Mouse (Mus musculus) heart, embryonic 16.5 days (tissue): ENCODE measurements at regions not wholly inside any gene's neighbourhood (a gene's known extent, or its start where the extent isn't known, plus 50 kb on each side); places are given as distances from the start of the nearest gene placed in this dataset.

Experiments
- ATAC-seq: fragments of 200-750 bp; cut with Nextera tagmentation; replicated peaks from 2 replicates; pipeline ENCODE4 v1.8.0; 2017; ENCODE audit warnings: moderate number of reproducible peaks; ENCODE audit not compliant: insufficient read depth, low FRiP score; ENCODE audit errors: extremely low read depth
- H3K27ac ChIP-seq: fragments of 300-500 bp; sonication (generic); 2 replicates; pipeline ENCODE4 v1.5.1; 2014; ENCODE audit warnings: mild to moderate bottlenecking, low read length, control low read depth, moderate library complexity
- H3K27me3 ChIP-seq: fragments of 300-500 bp; sonication (generic); 2 replicates; pipeline ENCODE4 v1.6.1; 2014; ENCODE audit warnings: low read length, mixed read lengths; ENCODE audit not compliant: control insufficient read depth, insufficient read depth
- H3K36me3 ChIP-seq: fragments of 300-500 bp; sonication (generic); 2 replicates; pipeline ENCODE4 v1.6.1; 2014; ENCODE audit not compliant: control insufficient read depth, insufficient read depth
- H3K4me1 ChIP-seq: fragments of 300-500 bp; sonication (generic); 2 replicates; pipeline ENCODE4 v1.6.1; 2014; ENCODE audit warnings: low read length, mixed read lengths; ENCODE audit not compliant: control insufficient read depth, insufficient read depth
- H3K4me2 ChIP-seq: fragments of 300-500 bp; sonication (generic); 2 replicates; pipeline ENCODE4 v1.6.1; 2014; ENCODE audit warnings: low read depth, mild to moderate bottlenecking, control low read depth, low read length
- H3K4me3 ChIP-seq: fragments of 300-500 bp; sonication (generic); 2 replicates; pipeline ENCODE4 v1.5.1; 2014; ENCODE audit warnings: mild to moderate bottlenecking, control low read depth, low read length
- H3K9ac ChIP-seq: fragments of 300-500 bp; sonication (generic); 2 replicates; pipeline ENCODE4 v1.6.1; 2014; ENCODE audit warnings: low read length, control low read depth
- H3K9me3 ChIP-seq: fragments of 300-500 bp; sonication (generic); replicated peaks from 2 replicates; pipeline ENCODE4 v1.6.1; 2016; ENCODE audit warnings: low read length; ENCODE audit not compliant: control insufficient read depth
- WGBS: fragments of 180-500 bp; shearing (Covaris S2); extraction: QIAGEN DNeasy Blood & Tissue Kit; methylation state at CpG from one replicate; pipeline ENCODE4 v1.1.7; 2014; 5-methylcytosine and 5-hydroxymethylcytosine counted together

GRCm38 (mm10) chr11:63507387-63507786 is 378.6 kb downstream of the Pmp22 start:
- Histone ChIP-seq H3K4me3 (no peak overlapping the region), H3K4me1 (no peaks in the 10 kb centered on the region), H3K27me3 (no peaks in the 10 kb centered on the region), H3K9ac (no peak overlapping the region), H3K27ac (no peak overlapping the region), H3K36me3 (no peaks in the 10 kb centered on the region), H3K4me2 (no peak overlapping the region), H3K9me3 (no peaks in the 10 kb centered on the region)
- 86% methylated on average over 8 of the region's 8 CpGs for WGBS
- no peak for ATAC-seq

GRCm38 (mm10) chr11:63508727-63509126 is 379.9 kb downstream of the Pmp22 start:
- no peaks in the 10 kb centered on the region for H3K27me3 ChIP-seq
- H3K4me3 ChIP-seq = no peak overlapping the region
- no peaks in the 10 kb centered on the region for H3K4me1 ChIP-seq
- 88% methylated on average over 2 of the region's 2 CpGs for WGBS
- no peak overlapping the region for H3K4me2 ChIP-seq
- ATAC-seq = no peak
- H3K36me3 ChIP-seq = no peaks in the 10 kb centered on the region
- no peak overlapping the region for H3K27ac ChIP-seq
- H3K9me3 ChIP-seq = no peaks in the 10 kb centered on the region; the same call in 1 of the 2 replicates
- no peak overlapping the region for H3K9ac ChIP-seq

GRCm38 (mm10) chr11:63510611-63511010 is 381.8 kb downstream of the Pmp22 start:
- no peak overlapping the region for H3K9ac ChIP-seq
- H3K27me3 ChIP-seq = no peaks in the 10 kb centered on the region
- no peak overlapping the region for H3K27ac ChIP-seq
- no peaks in the 10 kb centered on the region for H3K36me3 ChIP-seq
- no peak for ATAC-seq
- H3K4me3 ChIP-seq = no peak overlapping the region
- WGBS = 82% methylated on average over 7 of the region's 7 CpGs
- H3K9me3 ChIP-seq = no peaks in the 10 kb centered on the region; the same call in 1 of the 2 replicates
- no peaks in the 10 kb centered on the region for H3K4me1 ChIP-seq
- H3K4me2 ChIP-seq = no peak overlapping the region

DNA sequence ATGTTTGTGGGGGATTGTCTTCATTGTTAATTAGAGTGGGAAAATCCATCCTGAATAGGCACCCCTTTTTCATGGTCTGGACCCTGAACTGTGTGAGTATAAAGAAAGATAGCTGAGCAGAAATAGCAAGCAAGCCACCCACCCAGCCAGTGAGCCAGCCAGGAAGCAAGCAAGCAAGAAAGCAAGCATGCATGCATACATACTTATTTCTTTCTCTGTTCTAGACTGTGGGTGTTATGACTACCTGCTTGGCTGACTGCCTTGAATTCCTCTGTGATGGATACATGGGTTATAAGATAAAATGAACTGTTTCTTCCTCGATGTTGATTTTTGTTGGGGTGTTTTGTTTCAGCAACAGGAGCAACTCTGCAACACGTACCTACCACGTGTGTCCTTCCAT is 385.8 kb downstream of the Pmp22 start:
- Histone ChIP-seq H3K9ac (no peak overlapping the region), H3K27ac (no peak overlapping the region), H3K4me2 (no peak overlapping the region), H3K9me3 (no peaks in the 10 kb centered on the region; the same call in 1 of the 2 replicates), H3K4me1 (peaks cover 3% of the 10 kb centered on the region; the same call in 1 of the 2 replicates), H3K27me3 (no peaks in the 10 kb centered on the region), H3K4me3 (no peak overlapping the region), H3K36me3 (no peaks in the 10 kb centered on the region)
- ATAC-seq = no peak
- 82% methylated on average over 3 of the region's 3 CpGs for WGBS

- H3K9me3 ChIP-seq = no peaks in the 10 kb centered on the region
- no peak overlapping the region for H3K9ac ChIP-seq
- no peak overlapping the region for H3K4me3 ChIP-seq
- H3K27ac ChIP-seq = peak overlapping the region; percentile 10
- no peaks in the 10 kb centered on the region for H3K36me3 ChIP-seq
- peak; percentile 73 for ATAC-seq
- H3K27me3 ChIP-seq = no peaks in the 10 kb centered on the region
- no peak overlapping the region for H3K4me2 ChIP-seq
- peaks cover 3% of the 10 kb centered on the region; the same call in 1 of the 2 replicates for H3K4me1 ChIP-seq
- WGBS = 25% methylated on average over 6 of the region's 6 CpGs
Measured at GRCm38 (mm10) chr11:63518847-63519246, 390.1 kb downstream of the Pmp22 start.

- H3K9ac ChIP-seq = no peak overlapping the region
- ATAC-seq = no peak
- 58% methylated on average over 7 of the region's 7 CpGs for whole genome bisulfite sequencing
Measured at GRCm38 (mm10) chr11:63524254-63524653, 395.5 kb downstream of the Pmp22 start.

DNA sequence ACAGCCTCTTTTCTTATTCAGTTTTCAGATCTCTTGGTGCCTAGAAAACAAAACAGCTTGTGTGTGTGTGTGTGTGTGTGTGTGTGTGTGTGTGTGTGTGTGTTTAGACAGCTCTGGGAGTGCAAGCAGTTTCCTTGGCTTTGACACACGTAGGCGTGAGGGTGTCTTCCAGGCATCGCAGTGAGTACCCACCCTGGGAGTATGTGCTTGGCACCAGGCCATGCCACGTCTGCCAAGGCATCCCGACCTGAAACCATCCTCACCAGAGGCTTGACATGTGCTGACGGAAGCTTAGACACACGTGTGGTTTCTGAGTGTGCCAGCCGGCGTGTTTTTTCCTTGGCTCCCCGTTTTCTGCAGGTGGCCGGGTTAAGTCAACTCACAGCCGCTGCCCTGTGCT is 396.6 kb downstream of the Pmp22 start:
- Histone ChIP-seq H3K9me3 (no peaks in the 10 kb centered on the region), H3K4me2 (no peak overlapping the region), H3K27me3 (no peaks in the 10 kb centered on the region), H3K4me1 (no peaks in the 10 kb centered on the region), H3K4me3 (no peak overlapping the region), H3K36me3 (no peaks in the 10 kb centered on the region), H3K27ac (no peak overlapping the region), H3K9ac (no peak overlapping the region)
- ATAC-seq = no peak
- 59% methylated on average over 12 of the region's 12 CpGs for WGBS

More at GRCm38 (mm10) chr11:63524254-63524653, 395.5 kb downstream of the Pmp22 start:
- Histone ChIP-seq H3K4me3 (no peak overlapping the region), H3K36me3 (no peaks in the 10 kb centered on the region), H3K27ac (no peak overlapping the region), H3K4me1 (no peaks in the 10 kb centered on the region; the same call in 1 of the 2 replicates), H3K27me3 (no peaks in the 10 kb centered on the region), H3K9me3 (no peaks in the 10 kb centered on the region), H3K4me2 (no peak overlapping the region)

DNA sequence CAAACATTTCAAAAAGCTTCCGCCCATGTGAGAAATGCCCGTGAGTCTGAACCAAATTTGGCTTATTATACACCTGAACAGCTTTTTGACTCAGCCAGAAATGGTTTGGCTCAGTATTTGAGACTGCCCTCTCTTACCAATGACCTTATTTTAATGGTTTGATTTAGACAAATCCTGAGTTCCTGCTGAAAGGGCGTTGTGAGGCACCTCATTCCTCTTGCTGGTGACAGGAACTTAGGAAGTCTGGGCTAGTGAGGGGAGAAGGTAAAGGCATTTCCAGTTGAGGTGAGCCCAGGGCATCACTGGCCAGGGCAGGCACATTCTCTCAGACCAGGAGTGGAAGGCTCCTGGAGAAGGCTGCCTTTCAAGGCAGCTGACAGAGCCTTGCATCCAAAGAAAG is 396.1 kb downstream of the Hs3st3b1 start:
- no peaks in the 10 kb centered on the region for H3K9me3 ChIP-seq
- no peaks in the 10 kb centered on the region for H3K36me3 ChIP-seq
- no peak overlapping the region for H3K4me3 ChIP-seq
- 66% methylated on average over 3 of the region's 3 CpGs for WGBS
- no peak overlapping the region for H3K9ac ChIP-seq
- no peaks in the 10 kb centered on the region for H3K4me1 ChIP-seq
- no peaks in the 10 kb centered on the region for H3K27me3 ChIP-seq
- ATAC-seq = no peak
- H3K4me2 ChIP-seq = no peak overlapping the region
- no peak overlapping the region for H3K27ac ChIP-seq

GRCm38 (mm10) chr11:63532752-63533151 is 389.3 kb downstream of the Hs3st3b1 start:
- Histone ChIP-seq H3K4me1 (no peaks in the 10 kb centered on the region), H3K9ac (no peak overlapping the region), H3K4me3 (no peak overlapping the region), H3K27me3 (no peaks in the 10 kb centered on the region; the same call in 1 of the 2 replicates), H3K4me2 (no peak overlapping the region), H3K27ac (no peak overlapping the region), H3K36me3 (no peaks in the 10 kb centered on the region), H3K9me3 (no peaks in the 10 kb centered on the region)
- 85% methylated on average over 5 of the region's 5 CpGs for WGBS
- ATAC-seq = no peak
